Mouse (Mus musculus) kidney, embryonic 16.5 days (tissue): Measurements from ENCODE around the gene Slc38a8. TPM values are rescaled to one million over a fixed set of nuclear protein-coding genes. Genes with fewer than 3 reads are reported as not detected.

Source experiments
- ATAC-seq: fragments of 200-750 bp; cut with Nextera tagmentation; 2 replicates; pipeline ENCODE4 v1.8.0; 2017; ENCODE audit warnings: moderate TSS enrichment; ENCODE audit not compliant: low FRiP score, low TSS enrichment
- H3K27ac ChIP-seq: fragments of 300-500 bp; sonication (generic); 2 replicates; pipeline ENCODE4 v1.5.1; 2014; ENCODE audit warnings: low read length
- H3K27me3 ChIP-seq: fragments of 300-500 bp; sonication (generic); 2 replicates; pipeline ENCODE4 v1.6.1; 2014; ENCODE audit warnings: low read length, control low read depth, mixed read lengths; ENCODE audit not compliant: insufficient read depth
- H3K36me3 ChIP-seq: fragments of 300-500 bp; sonication (generic); 2 replicates; pipeline ENCODE4 v1.6.1; 2014; ENCODE audit warnings: low read length, control low read depth, mixed read lengths; ENCODE audit not compliant: insufficient read depth
- H3K4me1 ChIP-seq: fragments of 300-500 bp; sonication (generic); 2 replicates; pipeline ENCODE4 v1.6.1; 2014; ENCODE audit warnings: low read length, control low read depth, mixed read lengths; ENCODE audit not compliant: insufficient read depth
- H3K4me2 ChIP-seq: fragments of 300-500 bp; sonication (generic); replicated peaks from 2 replicates; pipeline ENCODE4 v1.6.1; 2014; ENCODE audit warnings: low read depth, low read length
- H3K4me3 ChIP-seq: fragments of 300-500 bp; sonication (generic); 2 replicates; pipeline ENCODE4 v1.5.1; 2014; ENCODE audit warnings: mild to moderate bottlenecking, low read length
- H3K9ac ChIP-seq: fragments of 300-500 bp; sonication (generic); replicated peaks from 2 replicates; pipeline ENCODE4 v1.6.1; 2014; ENCODE audit warnings: low read length
- H3K9me3 ChIP-seq: fragments of 300-500 bp; sonication (generic); 2 replicates; pipeline ENCODE4 v1.6.1; 2016; ENCODE audit warnings: low read length, control low read depth
- WGBS: fragments of 180-500 bp; shearing (Covaris S2); extraction: QIAGEN DNeasy Blood & Tissue Kit; methylation state at CpG from one replicate; pipeline ENCODE4 v1.1.7; 2014; 5-methylcytosine and 5-hydroxymethylcytosine counted together
- polyA plus RNA-seq: library from polyadenylated mRNA; unstranded; fragments of >200 nt; fragmentation: Nextera tagmentation; extraction: Ambion mirVana; gene quantifications from 2 replicates; pipeline ENCODE4 v1.2.1, GENCODE M21; 2015

Slc38a8 gene
- polyA plus RNA-seq, 1 experiment from 2014 or later = not detected

DNA sequence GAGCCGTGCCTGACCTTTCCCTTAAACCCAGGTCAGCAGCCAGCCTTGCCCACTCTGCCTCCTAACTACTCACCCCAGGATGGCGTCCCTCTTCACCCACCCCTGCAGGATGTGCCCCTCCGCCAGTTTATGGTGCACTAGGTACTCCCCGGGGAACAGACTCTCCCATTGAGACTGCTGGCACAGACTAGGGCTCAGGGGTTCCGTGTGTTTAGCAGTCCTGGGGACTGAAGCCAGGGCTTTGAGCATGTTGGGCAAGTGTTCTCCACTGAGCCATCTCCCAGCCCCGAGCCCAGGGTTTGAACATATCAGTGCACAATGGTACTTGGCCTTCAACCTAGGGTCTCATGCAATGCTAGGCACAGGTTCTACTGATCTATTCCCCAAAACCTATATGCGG is 66.0 kb downstream of the Slc38a8 start:
- ATAC-seq = no peak
- WGBS = 84% methylated on average over 7 of the region's 7 CpGs
- Histone ChIP-seq H3K27ac (no peak overlapping the region), H3K27me3 (no peaks in the 10 kb centered on the region), H3K4me1 (peaks cover 24% of the 10 kb centered on the region), H3K4me3 (no peak overlapping the region), H3K9me3 (no peaks in the 10 kb centered on the region), H3K4me2 (no peak overlapping the region), H3K36me3 (no peaks in the 10 kb centered on the region), H3K9ac (no peak overlapping the region)

DNA sequence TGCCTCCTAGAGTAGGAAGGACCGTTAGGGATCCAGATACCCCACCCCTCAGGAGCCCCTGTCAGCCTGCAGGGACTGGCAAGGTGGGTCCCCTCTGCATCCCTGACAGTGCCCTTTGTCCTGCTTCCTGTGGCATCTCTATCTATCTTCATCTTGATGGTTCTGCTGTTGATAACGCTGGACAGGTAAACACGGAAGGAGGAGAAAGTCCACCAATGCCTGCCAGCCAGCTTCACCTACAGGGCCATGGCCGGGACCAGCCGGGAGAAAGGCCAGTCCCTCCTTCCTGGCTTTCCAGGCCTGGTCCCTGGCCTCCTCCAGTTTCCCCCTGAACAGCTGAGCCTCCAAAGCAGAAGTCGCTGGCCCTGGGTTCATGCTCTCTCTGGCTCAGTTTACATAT is 66.9 kb downstream of the Slc38a8 start:
- Histone ChIP-seq H3K9me3 (no peaks in the 10 kb centered on the region), H3K27me3 (no peaks in the 10 kb centered on the region), H3K36me3 (no peaks in the 10 kb centered on the region), H3K4me3 (no peak overlapping the region), H3K4me1 (peaks cover 16% of the 10 kb centered on the region), H3K4me2 (no peak overlapping the region), H3K27ac (no peak overlapping the region), H3K9ac (no peak overlapping the region)
- 81% methylated on average over 6 of the region's 6 CpGs for WGBS
- ATAC-seq = no peak

DNA sequence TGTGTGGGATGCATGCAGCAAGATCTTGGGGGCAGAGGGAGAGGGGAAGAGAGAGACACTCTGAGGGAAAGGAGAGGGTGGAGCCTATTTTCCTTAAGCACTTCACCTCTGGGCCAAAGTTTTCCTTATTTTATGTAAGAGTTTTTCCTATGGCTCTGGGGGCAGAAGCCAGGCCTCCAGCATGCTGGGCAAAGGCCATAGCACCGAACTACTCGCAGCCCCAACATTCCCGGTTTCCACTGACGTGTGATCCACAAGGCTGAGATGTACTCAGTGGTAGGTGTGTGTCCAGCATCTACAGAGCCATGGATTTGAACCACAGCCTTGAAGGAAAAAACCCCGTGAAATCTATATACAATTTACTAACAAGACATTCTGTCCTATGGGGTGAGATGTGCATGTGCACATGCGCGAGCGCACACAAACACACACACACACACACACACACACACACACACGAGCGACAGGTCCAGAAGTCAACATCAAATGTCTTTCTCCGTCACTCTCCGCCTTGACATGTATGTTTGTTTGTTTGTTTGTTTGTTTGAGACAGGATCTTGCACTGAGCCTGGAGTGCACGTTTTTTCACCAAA is 67.8 kb downstream of the Slc38a8 start, which contains the start of gene Osgin1:
Gene Osgin1 (plus strand): TSS at position 543 of the 593 bp plus-strand sequence.
- 83% methylated on average over 13 of the region's 13 CpGs for WGBS
- no peak within 1 kb of the TSS for H3K9ac ChIP-seq
- no peaks in the 10 kb centered on the region for H3K36me3 ChIP-seq
- H3K4me2 ChIP-seq = no peak within 1 kb of the TSS
- H3K4me3 ChIP-seq = no peak within 1 kb of the TSS
- H3K27me3 ChIP-seq = no peaks in the 10 kb centered on the region
- H3K27ac ChIP-seq = no peak within 1 kb of the TSS
- peaks cover 19% of the 10 kb centered on the region for H3K4me1 ChIP-seq
- no peak for ATAC-seq
- H3K9me3 ChIP-seq = no peaks in the 10 kb centered on the region

DNA sequence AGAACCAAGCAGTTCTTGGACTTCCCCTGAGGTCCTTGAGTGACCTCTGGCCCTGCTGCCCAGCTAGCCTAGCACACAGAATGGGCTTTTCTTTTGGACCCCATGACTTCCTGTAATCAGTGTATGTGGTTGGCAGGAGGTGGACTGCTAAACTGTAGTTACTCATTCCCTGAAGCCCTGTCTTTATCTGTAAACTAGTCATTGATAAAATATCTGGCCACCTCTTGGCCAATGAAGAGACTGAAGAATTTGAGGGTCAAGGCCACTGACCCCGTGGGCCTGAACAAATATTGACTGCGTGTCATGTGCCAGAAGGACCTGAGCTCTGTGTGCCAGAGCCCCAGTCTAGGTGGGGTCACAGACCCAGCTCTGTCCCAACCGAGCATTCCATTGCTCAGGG is 69.1 kb downstream of the Slc38a8 start:
- Histone ChIP-seq H3K27me3 (no peaks in the 10 kb centered on the region), H3K36me3 (no peaks in the 10 kb centered on the region), H3K9ac (no peak overlapping the region), H3K27ac (no peak overlapping the region), H3K4me2 (no peak overlapping the region), H3K4me1 (peaks cover 21% of the 10 kb centered on the region), H3K4me3 (no peak overlapping the region), H3K9me3 (no peaks in the 10 kb centered on the region)
- 48% methylated on average over 3 of the region's 3 CpGs for WGBS
- ATAC-seq = no peak

DNA sequence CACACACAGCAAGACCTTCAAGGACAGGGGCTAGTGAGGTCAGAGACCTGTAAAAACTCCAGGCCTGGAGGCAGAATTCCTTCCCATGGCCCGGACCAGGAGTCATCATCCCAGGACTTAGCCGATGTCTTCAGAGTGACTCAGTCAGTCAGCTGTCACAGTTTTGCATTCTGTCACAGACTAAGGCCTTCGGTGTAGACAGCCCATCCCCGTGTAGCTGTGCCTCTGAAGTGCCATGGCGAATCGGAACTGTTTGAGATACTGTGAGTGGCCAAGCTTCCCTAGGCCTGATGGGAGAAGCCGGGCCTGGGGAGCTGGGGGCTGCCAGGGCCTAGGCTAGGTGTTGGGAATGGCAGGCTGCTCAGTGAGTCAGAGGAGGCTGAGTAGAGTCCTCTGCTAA is 70.8 kb downstream of the Slc38a8 start:
- WGBS = 90% methylated on average over 7 of the region's 7 CpGs
- ATAC-seq = no peak
- Histone ChIP-seq H3K9me3 (no peaks in the 10 kb centered on the region), H3K4me3 (no peak overlapping the region), H3K36me3 (no peaks in the 10 kb centered on the region), H3K4me1 (peaks cover 15% of the 10 kb centered on the region), H3K9ac (no peak overlapping the region), H3K27me3 (no peaks in the 10 kb centered on the region), H3K27ac (no peak overlapping the region), H3K4me2 (no peak overlapping the region)

DNA sequence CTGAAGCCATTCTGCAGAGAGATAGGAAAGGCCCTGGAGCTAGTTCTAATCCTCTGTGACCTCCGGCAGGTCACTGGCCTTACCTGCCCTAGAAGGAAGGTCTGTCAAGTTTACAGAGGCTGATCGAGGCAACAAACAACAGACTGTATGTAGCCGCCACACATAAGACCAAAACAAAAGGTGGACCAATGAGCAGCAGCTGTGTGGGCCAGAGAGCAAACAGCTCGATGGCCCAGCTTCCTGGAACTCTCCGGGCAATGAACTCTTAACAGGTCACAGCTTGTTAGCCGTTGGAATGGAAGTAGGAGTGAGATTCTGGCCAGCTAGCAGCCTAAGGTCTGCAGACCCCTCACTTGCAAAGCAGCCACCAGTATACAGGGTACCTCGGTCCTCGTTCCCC is 71.2 kb downstream of the Slc38a8 start:
- Histone ChIP-seq H3K27ac (no peak overlapping the region), H3K4me1 (peaks cover 17% of the 10 kb centered on the region), H3K4me3 (no peak overlapping the region), H3K4me2 (no peak overlapping the region), H3K27me3 (no peaks in the 10 kb centered on the region), H3K36me3 (no peaks in the 10 kb centered on the region), H3K9me3 (no peaks in the 10 kb centered on the region), H3K9ac (no peak overlapping the region)
- no peak for ATAC-seq
- WGBS = 61% methylated on average over 8 of the region's 8 CpGs

Other genes with a start within 250 kb of the Slc38a8 start
- 329 and 342 TPM in 2 replicates for gene Hsbp1, start 157.2 kb downstream of the Slc38a8 start, polyA plus RNA-seq
- gene Mlycd, start 106.8 kb downstream of the Slc38a8 start, polyA plus RNA-seq = 13.6 and 14.1 TPM in 2 replicates
- 3.2 and 3.6 TPM in 2 replicates for gene Osgin1, start 67.6 kb downstream of the Slc38a8 start, polyA plus RNA-seq
- 2.3 and 2.5 TPM in 2 replicates for gene Necab2, start 55.0 kb downstream of the Slc38a8 start, polyA plus RNA-seq
- gene Mbtps1, start 57.0 kb upstream of the Slc38a8 start, polyA plus RNA-seq = 131 TPM in 2 replicates
- 39.8 and 43.1 TPM in 2 replicates for gene Hsdl1, start 73.5 kb upstream of the Slc38a8 start, polyA plus RNA-seq
- gene Dnaaf1, start 73.5 kb upstream of the Slc38a8 start, polyA plus RNA-seq = 0.27 and 0.37 TPM in 2 replicates
- gene Taf1c, start 103.5 kb upstream of the Slc38a8 start, polyA plus RNA-seq = 15.4 and 15.5 TPM in 2 replicates
- gene Adad2, start 111.0 kb upstream of the Slc38a8 start, polyA plus RNA-seq = 0.12 and 0.14 TPM in 2 replicates
- gene Kcng4, start 134.0 kb upstream of the Slc38a8 start, polyA plus RNA-seq = 0.05 and 0.15 TPM in 2 replicates
- 2.3 and 3.7 TPM in 2 replicates for gene Wfdc1, start 164.7 kb upstream of the Slc38a8 start, polyA plus RNA-seq
- gene Atp2c2, start 198.3 kb upstream of the Slc38a8 start, polyA plus RNA-seq = 1.9 and 2.7 TPM in 2 replicates